Mouse (Mus musculus) neural tube, embryonic 14.5 days (tissue): ENCODE data around the gene Zp2. TPM values are rescaled to one million over a fixed set of nuclear protein-coding genes. Genes with fewer than 3 reads are reported as not detected.

Source experiments
- ATAC-seq: fragments of 200-750 bp; cut with Nextera tagmentation; 2 replicates; pipeline ENCODE4 v1.8.0; 2017; ENCODE audit warnings: low read depth, mild to moderate bottlenecking, moderate TSS enrichment, moderate library complexity
- H3K27ac ChIP-seq: fragments of 300-500 bp; sonication (generic); 2 replicates; pipeline ENCODE4 v1.5.1; 2014; ENCODE audit warnings: low read depth, mild to moderate bottlenecking, control low read depth, low read length, moderate library complexity, mixed read lengths
- H3K27me3 ChIP-seq: fragments of 300-500 bp; sonication (generic); 2 replicates; pipeline ENCODE4 v1.6.1; 2014; ENCODE audit warnings: low read length; ENCODE audit not compliant: control insufficient read depth, insufficient read depth
- H3K36me3 ChIP-seq: fragments of 300-500 bp; sonication (generic); 2 replicates; pipeline ENCODE4 v1.6.1; 2014; ENCODE audit warnings: low read length, mixed read lengths; ENCODE audit not compliant: control insufficient read depth, insufficient read depth
- H3K4me1 ChIP-seq: fragments of 300-500 bp; sonication (generic); 2 replicates; pipeline ENCODE4 v1.6.1; 2014; ENCODE audit warnings: low read length; ENCODE audit not compliant: control insufficient read depth, insufficient read depth
- H3K4me2 ChIP-seq: fragments of 300-500 bp; sonication (generic); 2 replicates; pipeline ENCODE4 v1.6.1; 2014; ENCODE audit warnings: mild to moderate bottlenecking, low read depth, low read length, control low read depth
- H3K4me3 ChIP-seq: fragments of 300-500 bp; sonication (generic); 2 replicates; pipeline ENCODE4 v1.5.1; 2014; ENCODE audit warnings: low read depth, low read length, control low read depth, mixed read lengths
- H3K9ac ChIP-seq: fragments of 300-500 bp; sonication (generic); replicated peaks from 2 replicates; pipeline ENCODE4 v1.6.1; 2014; ENCODE audit warnings: low read depth, mild to moderate bottlenecking, control low read depth, low read length, mixed read lengths
- H3K9me3 ChIP-seq: fragments of 300-500 bp; sonication (generic); 2 replicates; pipeline ENCODE4 v1.6.1; 2016; ENCODE audit warnings: low read length; ENCODE audit not compliant: control insufficient read depth
- WGBS: fragments of 180-500 bp; shearing (Covaris S2); extraction: QIAGEN DNeasy Blood & Tissue Kit; methylation state at CpG from one replicate; pipeline ENCODE4 v1.1.7; 2014; 5-methylcytosine and 5-hydroxymethylcytosine counted together
- polyA plus RNA-seq: library from polyadenylated mRNA; unstranded; fragments of >200 nt; fragmentation: Nextera tagmentation; extraction: Ambion mirVana; gene quantifications from 2 replicates; pipeline ENCODE4 v1.2.1, GENCODE M21; 2014

The Zp2 gene
- polyA plus RNA-seq, 1 experiment from 2014 or later: not detected

DNA sequence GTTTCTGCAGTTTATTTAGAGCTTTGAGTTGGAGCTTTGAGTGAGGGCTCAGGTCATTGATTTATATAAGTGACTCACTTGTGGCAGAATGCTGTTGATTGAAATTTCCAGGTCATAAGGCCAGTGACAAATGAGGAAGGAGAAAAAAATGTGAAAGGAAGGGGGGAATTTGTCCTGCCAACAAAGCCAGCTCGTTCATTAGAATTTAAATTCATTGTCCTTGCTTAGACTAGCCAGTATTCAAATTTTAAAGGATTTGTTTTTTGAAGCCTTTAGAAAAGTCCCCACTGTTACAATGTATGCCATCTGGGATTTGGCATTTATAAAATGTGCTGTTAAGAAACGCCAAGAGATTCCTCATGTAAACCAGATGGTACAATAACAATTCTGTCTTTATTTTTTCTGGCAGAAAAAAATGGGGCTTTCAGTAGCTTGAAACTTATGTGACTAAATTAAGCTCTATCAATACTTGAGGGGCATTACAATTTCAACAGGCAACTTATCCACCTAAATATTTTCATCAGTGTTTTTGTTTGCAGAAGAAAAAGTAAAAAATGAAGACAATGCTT, 11.8 kb upstream of the Zp2 start:
- H3K4me3 ChIP-seq: no peak overlapping the region
- H3K36me3 ChIP-seq: no peaks in the 10 kb centered on the region
- no peak overlapping the region for H3K4me2 ChIP-seq
- no peak for ATAC-seq
- H3K27ac ChIP-seq: no peak overlapping the region
- WGBS: 10% methylated on average over 2 of the region's 2 CpGs
- peaks cover 4% of the 10 kb centered on the region; the same call in 1 of the 2 replicates for H3K4me1 ChIP-seq
- H3K9me3 ChIP-seq: no peaks in the 10 kb centered on the region
- no peak overlapping the region for H3K9ac ChIP-seq
- H3K27me3 ChIP-seq: no peaks in the 10 kb centered on the region

GRCm38 (mm10) chr7:120150898-120151297, 5.8 kb upstream of the Zp2 start:
- Histone ChIP-seq H3K36me3 (no peaks in the 10 kb centered on the region), H3K4me2 (no peak overlapping the region), H3K4me3 (no peak overlapping the region), H3K9ac (no peak overlapping the region), H3K27ac (no peak overlapping the region), H3K27me3 (no peaks in the 10 kb centered on the region), H3K4me1 (no peaks in the 10 kb centered on the region), H3K9me3 (no peaks in the 10 kb centered on the region)
- 89% methylated on average over 2 of the region's 2 CpGs for WGBS
- no peak for ATAC-seq

- no peaks in the 10 kb centered on the region for H3K36me3 ChIP-seq
- no peak overlapping the region for H3K9ac ChIP-seq
- H3K4me1 ChIP-seq: no peaks in the 10 kb centered on the region
- 17% methylated on average over 3 of the region's 3 CpGs for WGBS
- H3K27ac ChIP-seq: no peak overlapping the region
- no peak overlapping the region for H3K4me3 ChIP-seq
- ATAC-seq: no peak
- no peak overlapping the region for H3K4me2 ChIP-seq
- no peaks in the 10 kb centered on the region for H3K27me3 ChIP-seq
- no peaks in the 10 kb centered on the region for H3K9me3 ChIP-seq
These were observed 5.2 kb upstream of the Zp2 start for GRCm38 (mm10) chr7:120150257-120150656.

DNA sequence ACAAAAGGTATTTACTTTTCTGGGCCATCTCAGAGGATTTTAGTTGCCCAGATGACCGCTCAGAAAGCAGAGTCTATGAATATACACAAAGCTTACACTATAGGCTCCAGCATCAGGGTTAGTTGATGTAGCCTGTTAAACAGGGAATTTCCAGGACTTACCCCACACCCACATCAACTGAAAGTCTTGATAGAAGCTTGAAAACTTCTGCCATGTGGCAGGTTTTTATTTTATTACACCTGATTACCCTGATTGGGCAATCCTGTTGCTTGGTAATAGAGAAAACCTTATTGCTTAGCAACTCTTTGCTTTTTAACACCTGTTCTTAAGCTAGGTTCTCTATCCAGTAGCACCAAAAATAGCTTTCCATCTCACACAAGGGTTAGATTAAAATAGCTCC, 2.3 kb downstream of the Zp2 start:
- no peaks in the 10 kb centered on the region for H3K9me3 ChIP-seq
- H3K36me3 ChIP-seq: no peaks in the 10 kb centered on the region
- H3K27ac ChIP-seq: no peak overlapping the region
- H3K4me2 ChIP-seq: no peak overlapping the region
- H3K9ac ChIP-seq: no peak overlapping the region
- ATAC-seq: no peak
- WGBS: 84% methylated on average over 1 of the region's 1 CpGs
- no peak overlapping the region for H3K4me3 ChIP-seq
- no peaks in the 10 kb centered on the region for H3K27me3 ChIP-seq
- no peaks in the 10 kb centered on the region for H3K4me1 ChIP-seq

DNA sequence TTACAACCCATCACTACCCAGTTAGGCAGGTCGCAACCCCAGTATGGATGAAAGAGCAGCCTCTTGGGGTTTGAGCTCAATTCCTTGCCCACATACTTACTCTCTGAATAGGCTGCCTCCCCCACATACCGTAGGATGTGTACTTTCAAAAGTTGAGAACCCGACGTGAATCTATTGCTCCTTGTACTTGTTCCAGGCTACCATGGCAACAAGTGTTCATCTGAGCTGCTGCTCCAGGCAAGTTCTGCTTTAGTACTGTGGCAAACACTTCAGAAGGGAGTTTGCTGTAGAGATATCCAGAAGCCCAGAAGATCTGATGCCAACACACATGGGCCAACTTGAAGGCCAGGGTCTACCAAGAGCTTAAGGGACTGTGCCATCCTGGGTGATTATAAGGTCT, 16.1 kb downstream of the Zp2 start:
- no peak overlapping the region for H3K27ac ChIP-seq
- ATAC-seq: no peak
- 67% methylated on average over 4 of the region's 4 CpGs for WGBS

DNA sequence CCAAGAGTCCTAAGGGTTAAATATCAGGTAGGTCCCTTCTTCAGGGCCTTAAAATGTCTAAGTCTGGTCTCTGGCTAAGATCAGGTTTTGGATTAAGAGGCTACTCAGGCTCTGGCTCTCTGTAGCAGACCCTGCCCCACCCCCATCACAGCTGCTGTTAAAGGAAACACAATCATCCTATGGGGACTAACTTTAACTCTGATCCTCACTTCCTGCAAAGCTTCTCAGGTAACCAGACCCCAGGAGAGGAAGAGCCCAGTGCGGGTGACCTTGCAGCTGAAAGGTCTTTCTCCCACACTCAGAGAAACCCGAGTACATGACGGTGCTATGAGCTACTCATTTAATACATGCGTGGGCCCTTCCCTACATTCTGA, 17.4 kb downstream of the Zp2 start:
- Histone ChIP-seq H3K36me3 (no peaks in the 10 kb centered on the region), H3K4me2 (no peak overlapping the region), H3K27ac (no peak overlapping the region), H3K27me3 (no peaks in the 10 kb centered on the region), H3K9ac (no peak overlapping the region), H3K9me3 (no peaks in the 10 kb centered on the region), H3K4me3 (no peak overlapping the region), H3K4me1 (no peaks in the 10 kb centered on the region)
- ATAC-seq: no peak
- WGBS: 66% methylated on average over 4 of the region's 4 CpGs

More for the DNA sequence above, 16.1 kb downstream of the Zp2 start:
- Histone ChIP-seq H3K36me3 (no peaks in the 10 kb centered on the region), H3K9me3 (no peaks in the 10 kb centered on the region), H3K27me3 (no peaks in the 10 kb centered on the region), H3K4me2 (no peak overlapping the region), H3K9ac (no peak overlapping the region), H3K4me3 (no peak overlapping the region), H3K4me1 (no peaks in the 10 kb centered on the region)

GRCm38 (mm10) chr7:120126976-120127685, 18.0 kb downstream of the Zp2 start:
- Histone ChIP-seq H3K36me3 (no peaks in the 10 kb centered on the region), H3K4me2 (no peak overlapping the region), H3K4me3 (no peak overlapping the region), H3K27me3 (no peaks in the 10 kb centered on the region), H3K9ac (no peak overlapping the region), H3K4me1 (no peaks in the 10 kb centered on the region), H3K9me3 (no peaks in the 10 kb centered on the region), H3K27ac (no peak overlapping the region)
- 35% methylated on average over 5 of the region's 5 CpGs for WGBS
- ATAC-seq: no peak

DNA sequence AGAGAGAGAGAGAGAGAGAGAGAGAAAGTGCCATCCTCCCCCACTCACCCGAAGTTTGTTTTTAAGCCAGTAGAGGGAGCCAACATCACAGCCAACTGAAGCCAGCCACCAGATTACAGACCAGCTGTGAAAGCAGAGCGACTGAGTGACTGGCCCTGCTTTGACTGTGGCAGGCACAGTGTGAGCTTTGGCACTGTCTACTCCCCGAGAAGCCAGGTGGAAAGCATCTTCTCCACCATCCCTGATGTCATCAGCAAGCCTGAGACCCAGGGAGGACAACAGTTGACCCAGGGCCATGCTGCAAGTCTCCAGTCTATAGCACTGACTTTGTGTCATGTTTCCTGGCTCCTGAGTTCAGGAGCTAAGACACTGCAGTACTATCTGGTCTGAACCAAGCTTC, 20.2 kb downstream of the Zp2 start:
- peak; percentile 96 for ATAC-seq

DNA sequence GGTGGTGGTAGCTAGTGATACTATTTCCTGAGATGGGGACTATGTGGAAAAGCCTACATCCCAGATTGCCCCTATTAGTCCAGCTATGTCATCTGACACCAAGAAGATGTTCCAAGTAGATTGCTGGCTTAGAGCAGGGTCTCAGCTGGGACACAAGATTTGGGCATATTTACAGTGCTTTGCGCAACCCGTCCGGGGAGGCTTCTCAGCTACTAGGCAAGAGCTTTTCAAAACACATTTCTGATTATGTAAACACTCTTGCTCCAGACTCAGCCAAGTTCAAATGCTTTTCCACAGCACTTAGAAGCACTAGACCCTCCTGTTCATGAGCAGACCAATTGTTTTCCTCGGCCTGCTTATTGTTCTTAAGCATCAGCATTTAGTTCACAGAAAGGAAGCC, 21.3 kb downstream of the Zp2 start:
- no peaks in the 10 kb centered on the region for H3K27me3 ChIP-seq
- WGBS: 84% methylated on average over 4 of the region's 4 CpGs
- no peak overlapping the region for H3K4me3 ChIP-seq

More for the DNA sequence above, 20.2 kb downstream of the Zp2 start:
- H3K4me1 ChIP-seq: no peaks in the 10 kb centered on the region
- H3K4me2 ChIP-seq: no peak overlapping the region
- H3K9ac ChIP-seq: no peak overlapping the region
- no peak overlapping the region for H3K4me3 ChIP-seq
- no peak overlapping the region for H3K27ac ChIP-seq
- 5% methylated on average over 3 of the region's 3 CpGs for WGBS
- H3K36me3 ChIP-seq: no peaks in the 10 kb centered on the region
- no peaks in the 10 kb centered on the region for H3K9me3 ChIP-seq
- H3K27me3 ChIP-seq: no peaks in the 10 kb centered on the region

More for the DNA sequence above, 21.3 kb downstream of the Zp2 start:
- ATAC-seq: no peak
- Histone ChIP-seq H3K4me1 (no peaks in the 10 kb centered on the region), H3K36me3 (no peaks in the 10 kb centered on the region), H3K27ac (no peak overlapping the region), H3K9ac (no peak overlapping the region), H3K9me3 (no peaks in the 10 kb centered on the region), H3K4me2 (no peak overlapping the region)
